ENCODE assay signal across 8 mouse cellular contexts in the genomic region with DNA sequence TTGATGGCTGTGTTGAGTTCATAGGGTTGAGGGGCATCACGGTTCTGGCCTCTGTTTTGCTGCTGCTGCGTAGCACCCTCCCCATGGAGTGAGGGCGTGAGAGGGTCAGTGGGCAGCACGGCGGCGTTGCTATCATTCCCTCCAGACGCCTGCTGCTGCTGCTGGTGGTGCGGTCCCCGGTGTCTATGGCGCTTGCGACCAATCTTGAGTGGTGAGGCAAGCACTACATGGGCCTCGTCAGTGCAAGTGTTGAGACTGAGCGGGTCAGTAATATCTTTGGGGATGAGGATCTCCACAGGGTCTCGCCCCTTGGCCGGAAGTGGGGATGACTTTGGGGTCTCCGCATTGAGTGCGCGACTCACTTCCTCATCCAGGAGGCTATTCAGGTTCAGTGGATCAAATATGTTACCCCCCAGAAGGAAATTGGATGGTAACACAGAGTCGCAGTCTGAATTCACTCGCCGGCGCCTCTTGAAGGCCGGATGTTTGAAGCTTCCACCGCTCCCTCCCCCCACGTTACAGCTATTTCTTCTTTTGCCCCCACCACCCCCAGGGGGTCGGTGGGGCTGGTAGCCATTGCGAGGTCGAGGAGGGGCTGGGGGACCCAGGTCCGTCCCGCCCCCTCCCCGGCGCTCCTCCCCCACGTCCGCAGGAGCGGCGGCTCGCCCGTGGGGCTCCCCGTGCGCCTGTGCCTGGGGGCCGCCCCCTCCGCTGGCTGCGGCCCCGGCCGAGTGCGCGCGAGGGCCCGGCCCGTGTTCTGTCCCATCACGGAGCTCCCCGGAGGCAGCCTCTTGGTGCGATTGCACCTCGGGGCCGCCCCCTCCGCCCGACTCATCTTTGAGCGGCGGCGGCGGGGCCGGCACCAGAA. TPM values are rescaled to one million over a fixed set of nuclear protein-coding genes. Genes with fewer than 3 reads are reported as not detected.
DNase-seq lines count a peak whose midpoint lies in the region; ATAC-seq and TF ChIP-seq lines count a peak whose summit lies in the region.

No protein-coding gene starts in this region.

- ATAC-seq in heart, embryonic 12.5 days (ENCODE audit: insufficient number of reproducible peaks, low FRiP score) = peak; percentile 16
- peak; percentile 1; the same call in 1 of the 2 replicates for ATAC-seq in kidney, postnatal 0 days (replicated peaks; ENCODE audit: low FRiP score, low read depth)

- no peaks in the 10 kb centered on the region for H3K9me3 ChIP-seq in heart, embryonic 12.5 days (replicated peaks)
- no peaks in the 10 kb centered on the region for H3K9me3 ChIP-seq in kidney, postnatal 0 days (replicated peaks; ENCODE audit: low read length)

- H3K4me2 ChIP-seq in heart, embryonic 12.5 days = peak overlapping the region; percentile 93
- peak overlapping the region; percentile 92 for H3K4me2 ChIP-seq in kidney, postnatal 0 days (ENCODE audit: low read length)

- H3K27ac ChIP-seq in heart, embryonic 12.5 days (ENCODE audit: poor library complexity, severe bottlenecking) = peak overlapping the region; percentile 99
- peak overlapping the region; percentile 96 for H3K27ac ChIP-seq in kidney, postnatal 0 days
- peak overlapping the region; percentile 56 for H3K27ac ChIP-seq in macrophage

- peak; percentile 32 to 38 for DNase-seq in cerebellum, postnatal 36 days
- DNase-seq in cerebellum, adult 9-11 months = no peak
- peak; percentile 51 for DNase-seq in embryo, embryonic 10.5 days (ENCODE audit: low spot score)
- DNase-seq in kidney, postnatal 0 days (ENCODE audit: low spot score) = peak; percentile 55
- DNase-seq in spleen, postnatal 4 days (ENCODE audit: low spot score in 2 of 2) = peak; percentile 63 to 77

- 1% methylated on average over 52 of the region's 62 CpGs for WGBS in heart, embryonic 12.5 days
- WGBS in kidney, postnatal 0 days = 1% methylated on average over 62 of the region's 62 CpGs
- WGBS in macrophage (ENCODE audit: missing documents) = 2% methylated on average over 44 of the region's 62 CpGs

- peak overlapping the region; percentile 80 for H3ac ChIP-seq in C2C12 (ENCODE audit: control insufficient read depth, insufficient read length, low read depth)

- peaks cover 34% of the 10 kb centered on the region for H3K79me3 ChIP-seq in C2C12 (ENCODE audit: low read depth)

- peak overlapping the region; percentile 97 for H3K9ac ChIP-seq in heart, embryonic 12.5 days
- H3K9ac ChIP-seq in kidney, postnatal 0 days (ENCODE audit: low read depth, low read length) = peak overlapping the region; percentile 96

- no peaks in the 10 kb centered on the region for H3K27me3 ChIP-seq in C2C12 (ENCODE audit: control insufficient read depth, insufficient read depth, insufficient read length)
- peaks cover 3% of the 10 kb centered on the region for H3K27me3 ChIP-seq in heart, embryonic 12.5 days (replicated peaks)
- no peaks in the 10 kb centered on the region for H3K27me3 ChIP-seq in kidney, postnatal 0 days (ENCODE audit: insufficient read depth, low read length)

- H3K4me3 ChIP-seq in C2C12 (ENCODE audit: insufficient read depth, poor library complexity, severe bottlenecking) (peak overlapping the region; percentile 79), macrophage (ENCODE audit: inconsistent target) (peak overlapping the region; percentile 57)
- H3K4me3 ChIP-seq in heart, embryonic 12.5 days = peak overlapping the region; percentile 80
- H3K4me3 ChIP-seq in kidney, postnatal 0 days (replicated peaks; ENCODE audit: low read depth, low read length) = peak overlapping the region; percentile 86

- H3K79me2 ChIP-seq in C2C12 (ENCODE audit: control insufficient read depth, insufficient read depth) = peaks cover 54% of the 10 kb centered on the region
- peaks cover 44% of the 10 kb centered on the region for H3K79me2 ChIP-seq in macrophage (ENCODE audit: inconsistent target)

- H3K4me1 ChIP-seq in heart, embryonic 12.5 days (replicated peaks) = peaks cover 41% of the 10 kb centered on the region
- H3K4me1 ChIP-seq in kidney, postnatal 0 days (replicated peaks; ENCODE audit: insufficient read depth, low read length) = peaks cover 27% of the 10 kb centered on the region

- TF ChIP-seq CTCF in C2C12 (IDR thresholded peaks at IDR 0.05; ENCODE audit: control insufficient read depth, insufficient read depth, insufficient read length) = no peak
- no peak for TF ChIP-seq CTCF in kidney, postnatal 0 days (IDR thresholded peaks at IDR 0.05; ENCODE audit: low read depth)

- H3K36me3 ChIP-seq in C2C12 (ENCODE audit: control insufficient read depth, insufficient read depth) (peaks cover 47% of the 10 kb centered on the region), macrophage (ENCODE audit: inconsistent target) (peaks cover 19% of the 10 kb centered on the region)
- H3K36me3 ChIP-seq in heart, embryonic 12.5 days = peaks cover 45% of the 10 kb centered on the region
- peaks cover 25% of the 10 kb centered on the region for H3K36me3 ChIP-seq in kidney, postnatal 0 days (ENCODE audit: insufficient read depth, low read length)

TF ChIP-seq in C2C12, 6 proteins besides CTCF, POLR2A, EP300 and RAD21:
- TF ChIP-seq MYOD1 (IDR thresholded peaks at IDR 0.05; ENCODE audit: control insufficient read depth, insufficient read length, low read depth) (no peak), CEBPB (IDR thresholded peaks at IDR 0.05; ENCODE audit: low read depth) (no peak), USF1 (IDR thresholded peaks at IDR 0.05; ENCODE audit: low read depth) (no peak), MAX (IDR thresholded peaks at IDR 0.05) (no peak), FOSL1 (IDR thresholded peaks at IDR 0.05; ENCODE audit: insufficient read depth, low read length, poor library complexity, severe bottlenecking) (no peak), MYOG (IDR thresholded peaks at IDR 0.05; ENCODE audit: control insufficient read depth, extremely low read depth, insufficient read length) (no peak)

RNA-seq across cellular contexts. Expression of gene Mepce, which starts 2.1 kb away (rescaled TPM):
- 44.6 TPM for polyA plus RNA-seq in C2C12 (2012; fragmentation: generic; extraction: Trizol)
- 8.8 and 11.0 TPM in 2 replicates for polyA plus RNA-seq in heart, embryonic 12.5 days (2016; fragmentation: Nextera tagmentation; extraction: Ambion mirVana)
- 11.6 and 12.3 TPM in 2 replicates for polyA plus RNA-seq in kidney, postnatal 0 days (2015; fragmentation: Nextera tagmentation; extraction: Ambion mirVana)
- total RNA-seq in macrophage (2018; cell fraction: chromatin; rRNA removed) = 10 to 100 TPM in 25 of 26 experiments, 1 to 10 TPM in 1; 8.4 to 35.4 (median 19.6) TPM
- 10 to 100 TPM; 11.4 to 33.5 (median 25.0) TPM for total RNA-seq in macrophage (2018; cell fraction: cytosol; rRNA removed)
- total RNA-seq in macrophage (2018; cell fraction: nucleus; rRNA removed) = 10 to 100 TPM; 12.1 to 46.5 (median 30.3) TPM
- polyA plus RNA-seq in macrophage (2018) = 23.9 to 28.3 TPM (median 26.6 TPM) in 3 replicates

RNA-seq across cellular contexts. Expression of gene Zcwpw1, which starts 2.2 kb away (rescaled TPM):
- polyA plus RNA-seq in C2C12 (2012; fragmentation: generic; extraction: Trizol) (0.73 TPM), macrophage (2018) (1.8 to 4.1 TPM (median 2.8 TPM) in 3 replicates)
- polyA plus RNA-seq in heart, embryonic 12.5 days (2016; fragmentation: Nextera tagmentation; extraction: Ambion mirVana) = 10.9 and 11.4 TPM in 2 replicates
- polyA plus RNA-seq in kidney, postnatal 0 days (2015; fragmentation: Nextera tagmentation; extraction: Ambion mirVana) = 14.5 and 15.7 TPM in 2 replicates
- 10 to 100 TPM in 6 of 26 experiments, 1 to 10 TPM in 20; 2.9 to 15.9 (median 7.9) TPM for total RNA-seq in macrophage (2018; cell fraction: chromatin; rRNA removed)
- total RNA-seq in macrophage (2018; cell fraction: cytosol; rRNA removed) = 1 to 10 TPM; 1.1 to 3.2 (median 1.7) TPM
- 10 to 100 TPM in 1 of 26 experiments, 1 to 10 TPM in 25; 2.1 to 12.1 (median 3.8) TPM for total RNA-seq in macrophage (2018; cell fraction: nucleus; rRNA removed)

RNA-seq across cellular contexts. Expression of gene Ppp1r35, which starts 6.7 kb away (rescaled TPM):
- polyA plus RNA-seq in C2C12 (2012; fragmentation: generic; extraction: Trizol) (42.7 TPM), macrophage (2018) (2.7 to 25.9 TPM (median 20.7 TPM) in 3 replicates)
- polyA plus RNA-seq in heart, embryonic 12.5 days (2016; fragmentation: Nextera tagmentation; extraction: Ambion mirVana) = 28.0 and 31.8 TPM in 2 replicates
- 28.8 and 32.4 TPM in 2 replicates for polyA plus RNA-seq in kidney, postnatal 0 days (2015; fragmentation: Nextera tagmentation; extraction: Ambion mirVana)
- 10 to 100 TPM in 14 of 26 experiments, 1 to 10 TPM in 11, not detected in 1; 3.1 to 25.8 (median 11.2) TPM for total RNA-seq in macrophage (2018; cell fraction: chromatin; rRNA removed)
- total RNA-seq in macrophage (2018; cell fraction: cytosol; rRNA removed) = 10 to 100 TPM; 10.2 to 22.7 (median 17.1) TPM
- total RNA-seq in macrophage (2018; cell fraction: nucleus; rRNA removed) = 10 to 100 TPM in 19 of 26 experiments, 1 to 10 TPM in 7; 5.0 to 34.0 (median 14.7) TPM

RNA-seq across cellular contexts. Expression of gene Tsc22d4, which starts 39.9 kb away (rescaled TPM):
- polyA plus RNA-seq in C2C12 (2012; fragmentation: generic; extraction: Trizol) (32.4 TPM), macrophage (2018) (84.4 to 112 TPM (median 101 TPM) in 3 replicates)
- polyA plus RNA-seq in heart, embryonic 12.5 days (2016; fragmentation: Nextera tagmentation; extraction: Ambion mirVana) = 144 and 154 TPM in 2 replicates
- polyA plus RNA-seq in kidney, postnatal 0 days (2015; fragmentation: Nextera tagmentation; extraction: Ambion mirVana) = 107 and 110 TPM in 2 replicates
- 100 to 1,000 TPM in 11 of 26 experiments, 10 to 100 TPM in 15; 31.6 to 165 (median 84.9) TPM for total RNA-seq in macrophage (2018; cell fraction: chromatin; rRNA removed)
- 100 to 1,000 TPM in 23 of 26 experiments, 10 to 100 TPM in 3; 81.9 to 187 (median 130) TPM for total RNA-seq in macrophage (2018; cell fraction: cytosol; rRNA removed)
- 100 to 1,000 TPM in 17 of 26 experiments, 10 to 100 TPM in 9; 44.1 to 185 (median 125) TPM for total RNA-seq in macrophage (2018; cell fraction: nucleus; rRNA removed)

RNA-seq across cellular contexts. Expression of gene Nyap1, which starts 44.0 kb away (rescaled TPM):
- polyA plus RNA-seq in C2C12 (2012; fragmentation: generic; extraction: Trizol) (3.6 TPM), macrophage (2018) (0.07 to 0.23 TPM (median 0.21 TPM) in 3 replicates)
- polyA plus RNA-seq in heart, embryonic 12.5 days (2016; fragmentation: Nextera tagmentation; extraction: Ambion mirVana) = 1.2 and 1.7 TPM in 2 replicates
- polyA plus RNA-seq in kidney, postnatal 0 days (2015; fragmentation: Nextera tagmentation; extraction: Ambion mirVana) = 1.2 and 1.6 TPM in 2 replicates
- 1 to 10 TPM in 8 of 26 experiments, under 1 TPM in 16, not detected in 2; 0.24 to 9.1 (median 0.74) TPM for total RNA-seq in macrophage (2018; cell fraction: chromatin; rRNA removed)
- total RNA-seq in macrophage (2018; cell fraction: cytosol; rRNA removed) = under 1 TPM in 25 of 26 experiments, not detected in 1; 0.03 to 0.41 (median 0.20) TPM
- total RNA-seq in macrophage (2018; cell fraction: nucleus; rRNA removed) = 1 to 10 TPM in 4 of 26 experiments, under 1 TPM in 18, not detected in 4; 0.13 to 2.0 (median 0.58) TPM
